Mouse (Mus musculus): ENCODE measurements at regions not wholly inside any gene's neighbourhood (a gene's known extent, or its start where the extent isn't known, plus 50 kb on each side); places are given as distances from the start of the nearest gene placed in this dataset.

GRCm38 (mm10) chr4:54852991-54853925, 91.6 kb upstream of the Zfp462 start:
- TF ChIP-seq CTCF (IDR thresholded peaks at IDR 0.05; ENCODE audit: insufficient read depth, low read depth, low read length) (no peak), POLR2A (IDR thresholded peaks at IDR 0.05; ENCODE audit: insufficient read depth, low read depth, low read length) (no peak)
